Mouse (Mus musculus) Muller cell, postnatal 12 days (primary cell): ENCODE measurements at regions not wholly inside any gene's neighbourhood (a gene's known extent, or its start where the extent isn't known, plus 50 kb on each side); places are given as distances from the start of the nearest gene placed in this dataset.

Source experiments
- DNase-seq: peaks from one replicate; pipeline ENCODE4 v3.0.0-alpha.2; 2015; ENCODE audit errors: inconsistent ontology term

- DNase-seq: no peak
These were observed 62.0 kb upstream of the Ccdc60 start for GRCm38 (mm10) chr5:116350761-116351160.

- no peak for DNase-seq
These were observed 53.6 kb upstream of the Ccdc60 start for GRCm38 (mm10) chr5:116342203-116342928.

DNA sequence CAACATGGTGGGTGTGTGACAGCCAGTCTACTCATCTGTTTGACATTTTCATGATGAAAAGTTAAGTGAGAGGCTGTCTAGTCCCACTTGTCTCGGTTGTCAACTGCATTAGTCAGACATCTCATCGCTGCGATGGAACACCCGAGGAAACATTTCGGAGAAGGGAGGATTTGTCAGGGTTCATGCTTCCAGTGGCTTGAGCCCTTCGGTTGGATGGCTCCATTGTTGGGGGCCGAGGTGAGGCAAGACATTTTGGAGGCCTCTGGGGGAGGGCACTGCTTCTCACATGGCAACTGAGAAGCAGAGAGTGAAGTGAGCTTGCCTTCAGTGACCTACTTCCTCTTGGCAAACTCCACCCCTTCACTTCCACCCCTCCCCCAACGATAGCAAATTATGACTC lies 50.7 kb upstream of the Ccdc60 start:
- DNase-seq: peak; percentile 24
